Mouse (Mus musculus) ES-CJ7 (cell line): ENCODE data around the gene Hsf5.
A peak's percentile ranks its signal among the peaks of the same experiment; 100 is the strongest.

ENCODE experiments used
- DNase-seq: peaks from one replicate; pipeline ENCODE4 v3.0.0; 2011; ENCODE audit warnings: low read depth, low spot score

The Hsf5 gene

DNA sequence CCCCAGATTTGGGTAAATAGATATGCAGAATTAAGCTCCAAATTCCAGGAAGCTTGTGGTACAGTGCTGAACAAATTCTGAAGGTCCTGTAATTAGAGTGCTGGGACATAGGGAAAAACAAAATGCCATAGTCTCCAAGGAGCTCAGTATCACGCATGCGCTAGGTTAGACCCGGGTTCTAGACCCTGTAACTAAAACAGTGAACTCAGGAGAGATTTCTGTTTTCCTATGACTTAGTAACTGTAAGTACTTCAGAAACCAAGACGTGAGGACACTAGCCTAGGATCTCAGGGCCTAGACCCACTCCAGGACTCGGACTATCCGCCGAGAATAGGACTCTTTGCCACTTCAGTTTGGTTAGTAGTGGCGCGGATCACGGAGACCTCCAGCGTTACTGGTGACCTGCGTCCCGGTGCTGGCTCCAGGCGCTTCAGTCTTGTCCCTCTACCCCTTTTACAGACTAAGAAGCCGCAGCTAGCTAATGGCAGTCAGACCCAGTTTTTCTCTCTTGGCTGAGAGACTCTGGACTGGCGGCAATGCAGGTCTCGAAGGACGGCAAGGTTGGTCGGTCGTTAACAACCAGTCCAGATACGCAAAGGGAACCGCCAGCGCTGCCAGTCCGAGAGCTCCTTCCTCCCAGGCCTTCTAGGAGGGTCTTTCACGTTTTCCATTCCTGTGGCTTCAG, 26.0 kb upstream of the Hsf5 start:
- DNase-seq: peak; percentile 35

DNA sequence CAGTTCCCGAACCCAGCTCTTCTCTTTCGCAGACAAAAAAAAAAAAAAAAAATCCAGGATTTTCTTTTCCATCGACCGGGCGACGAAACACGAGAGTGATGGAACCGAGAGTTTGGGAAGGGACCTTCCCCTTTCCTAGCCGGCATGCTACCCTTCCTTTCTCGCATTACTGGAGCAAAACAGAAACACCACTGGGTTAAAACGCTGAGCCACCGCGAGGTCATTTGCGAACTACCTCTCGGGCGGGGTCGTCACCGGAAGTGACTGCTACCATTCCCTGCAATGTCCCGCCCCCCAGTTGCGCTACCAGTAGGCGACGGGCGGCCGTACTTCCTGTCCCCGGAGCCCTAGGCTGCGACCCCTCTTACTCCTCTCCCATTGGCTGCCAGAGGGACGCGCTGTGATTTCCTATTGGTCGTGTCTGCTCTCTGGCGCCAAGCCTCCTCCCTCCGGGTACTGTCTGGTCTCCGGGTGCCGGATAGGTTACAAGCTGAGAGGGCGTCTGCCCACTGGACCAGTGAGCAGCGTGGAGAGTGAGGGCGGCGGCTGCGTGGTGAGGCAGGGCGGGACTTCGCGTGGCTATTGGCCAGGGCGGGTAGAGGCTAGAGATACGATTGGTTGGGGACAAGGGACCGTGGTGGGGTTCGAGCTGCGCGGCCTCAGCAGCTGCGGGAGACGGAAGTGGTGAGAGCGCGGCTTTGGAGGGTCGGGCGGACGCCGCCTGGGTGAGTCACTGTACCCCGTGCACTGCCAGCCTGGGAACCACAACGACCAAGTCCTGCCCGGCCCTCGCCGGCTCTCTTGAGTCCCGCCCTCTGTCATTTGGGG, 25.2 kb upstream of the Hsf5 start, which contains the start of gene Mtmr4:
TSS of gene Mtmr4 (plus strand) at position 637 of the 828 bp plus-strand sequence.
- peak; percentile 100 for DNase-seq

DNA sequence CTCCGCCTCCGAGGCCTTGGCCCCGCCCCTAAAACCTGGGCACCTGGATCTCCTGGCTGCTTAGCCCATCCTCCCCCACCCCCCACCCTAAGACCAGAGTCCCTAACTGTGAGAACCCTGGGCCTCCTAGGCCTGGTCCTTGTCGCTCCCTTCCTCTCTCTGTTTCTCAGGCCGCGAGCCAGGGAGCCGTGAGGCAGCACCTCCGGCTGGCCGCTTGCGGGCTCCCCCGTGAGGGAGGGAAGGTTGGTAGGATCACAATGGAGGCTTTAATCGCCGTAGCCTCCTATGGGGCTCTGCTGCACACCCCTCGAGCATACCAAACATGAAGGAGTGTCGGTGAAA, 24.6 kb upstream of the Hsf5 start:
- DNase-seq: no peak

DNA sequence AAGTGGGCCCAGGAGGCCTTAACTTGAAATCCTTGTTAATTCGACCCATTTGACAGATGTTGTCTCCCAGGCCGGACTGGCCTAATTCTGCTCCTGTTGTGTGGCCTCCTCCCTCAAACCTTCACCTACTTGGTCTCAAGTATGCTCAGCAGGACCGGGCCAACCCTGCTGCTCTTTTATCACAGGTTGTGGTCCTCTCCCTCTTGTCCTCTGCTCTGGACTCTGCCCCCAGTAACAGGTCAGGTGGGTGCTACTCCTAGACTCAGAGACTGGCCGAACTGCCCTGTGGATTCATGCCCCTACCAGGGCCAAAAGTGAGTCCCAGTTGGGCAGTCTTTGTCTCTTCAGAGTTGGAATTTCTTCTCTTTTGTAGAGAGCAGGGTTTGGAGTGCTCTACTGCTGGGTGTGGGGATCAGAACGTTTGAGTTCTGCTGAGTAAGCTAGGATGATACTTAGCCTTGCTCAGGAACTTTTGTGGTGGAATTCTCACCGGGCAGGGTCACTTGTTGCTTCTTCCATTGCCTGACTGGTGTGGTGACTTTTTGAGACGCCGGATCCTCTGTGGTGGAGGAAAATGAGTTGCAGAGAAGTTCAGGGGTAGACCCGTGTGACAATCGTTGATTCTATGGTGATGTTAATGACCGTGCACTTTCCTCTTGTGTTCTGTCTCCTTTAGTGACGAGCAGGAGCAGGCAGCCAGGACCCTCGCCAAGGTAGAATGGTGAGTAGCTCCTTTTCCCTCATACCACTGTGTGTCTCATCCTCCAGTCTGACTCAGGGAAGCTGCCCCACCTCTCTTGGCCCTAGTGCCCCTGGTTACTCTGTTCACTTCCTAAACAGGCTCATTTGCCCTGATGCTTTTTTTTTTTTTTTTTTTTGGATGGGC, 24.0 kb upstream of the Hsf5 start:
- DNase-seq: peak; percentile 28

DNA sequence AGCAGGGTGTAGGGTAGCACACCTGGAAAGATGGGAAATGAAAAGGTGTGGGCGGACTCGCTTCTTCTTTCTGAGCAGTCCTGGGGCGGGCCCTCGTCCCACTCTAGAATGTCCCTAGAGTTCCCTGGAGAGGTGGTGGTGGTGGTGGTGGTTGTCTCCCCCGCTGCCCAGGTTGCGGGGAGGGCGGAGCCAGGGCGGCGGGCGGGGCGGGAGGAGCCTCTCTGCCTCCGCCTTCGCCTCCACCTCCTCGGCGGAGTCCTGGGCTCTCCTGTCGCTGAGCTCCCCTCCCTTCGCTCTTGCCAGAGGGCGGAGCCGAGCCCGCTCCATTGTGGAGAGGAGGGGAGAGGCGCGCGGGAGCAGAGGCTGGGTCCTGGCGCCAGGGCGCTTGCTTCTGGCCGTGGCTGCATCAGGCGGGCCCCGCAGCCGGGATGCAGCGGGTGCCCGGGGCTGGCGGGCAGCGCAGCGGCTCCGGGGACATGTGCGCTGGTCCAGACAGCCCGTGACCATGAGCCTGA, 21.6 kb upstream of the Hsf5 start:
- DNase-seq: peak; percentile 90

DNA sequence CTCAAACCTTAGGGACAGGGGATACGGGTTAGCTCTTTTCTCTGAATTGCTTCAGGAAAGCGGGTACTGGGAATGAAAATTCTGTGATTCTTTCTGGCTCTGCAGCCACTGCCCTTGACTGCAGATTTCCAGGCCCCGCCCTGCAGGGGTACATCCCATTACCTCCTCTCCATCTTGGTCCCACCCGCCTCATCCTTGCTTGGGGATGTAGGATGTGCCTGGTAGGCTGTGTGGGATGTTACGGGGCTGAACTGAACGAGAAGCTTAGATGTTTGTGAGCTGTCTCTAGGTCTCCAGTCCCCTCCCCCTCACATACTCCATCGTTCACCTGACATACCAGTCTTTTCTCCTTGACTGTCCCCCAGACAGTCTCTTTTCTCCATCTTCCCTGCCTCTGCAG, 21.0 kb upstream of the Hsf5 start:
- peak; percentile 47 for DNase-seq

DNA sequence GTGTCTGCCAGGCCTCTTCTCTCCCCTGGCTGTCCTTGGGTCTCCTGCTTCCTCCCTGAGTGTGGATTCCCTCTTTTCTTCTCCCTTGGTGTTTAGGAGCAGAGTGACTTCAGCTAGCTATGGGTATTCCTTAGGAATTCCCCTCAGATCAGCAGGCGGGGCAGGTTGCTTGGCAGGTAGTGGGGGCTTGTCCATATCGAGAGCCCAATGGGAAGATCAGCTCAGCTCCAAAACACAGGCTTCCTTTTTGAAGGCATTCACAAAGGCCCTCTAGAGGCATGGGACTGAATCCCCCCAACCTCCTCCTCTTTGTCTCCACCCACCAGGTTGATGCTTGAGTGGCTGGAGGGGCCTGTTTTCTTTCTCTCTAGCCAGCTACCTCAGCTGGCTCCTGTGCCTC, 20.5 kb upstream of the Hsf5 start:
- DNase-seq: peak; percentile 33

DNA sequence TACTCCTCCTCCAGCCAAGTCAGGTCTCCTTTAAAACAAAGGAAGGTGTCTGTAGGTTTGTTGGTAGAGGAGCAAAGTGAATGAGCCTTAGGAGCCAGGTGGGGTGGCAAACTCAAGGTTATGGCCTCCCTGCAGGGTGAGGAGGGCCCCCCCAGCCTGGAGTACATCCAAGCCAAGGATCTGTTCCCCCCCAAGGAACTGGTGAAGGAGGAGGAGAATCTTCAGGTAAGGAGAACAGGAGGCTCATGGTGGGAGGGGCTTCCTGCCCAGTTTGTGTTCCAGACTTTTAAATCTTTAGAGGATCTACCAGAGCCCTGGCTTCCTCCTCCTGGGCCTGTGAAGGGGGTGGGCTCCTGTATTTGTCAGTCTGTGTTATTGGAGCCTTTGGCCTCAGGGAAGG, 19.9 kb upstream of the Hsf5 start:
- DNase-seq: no peak

DNA sequence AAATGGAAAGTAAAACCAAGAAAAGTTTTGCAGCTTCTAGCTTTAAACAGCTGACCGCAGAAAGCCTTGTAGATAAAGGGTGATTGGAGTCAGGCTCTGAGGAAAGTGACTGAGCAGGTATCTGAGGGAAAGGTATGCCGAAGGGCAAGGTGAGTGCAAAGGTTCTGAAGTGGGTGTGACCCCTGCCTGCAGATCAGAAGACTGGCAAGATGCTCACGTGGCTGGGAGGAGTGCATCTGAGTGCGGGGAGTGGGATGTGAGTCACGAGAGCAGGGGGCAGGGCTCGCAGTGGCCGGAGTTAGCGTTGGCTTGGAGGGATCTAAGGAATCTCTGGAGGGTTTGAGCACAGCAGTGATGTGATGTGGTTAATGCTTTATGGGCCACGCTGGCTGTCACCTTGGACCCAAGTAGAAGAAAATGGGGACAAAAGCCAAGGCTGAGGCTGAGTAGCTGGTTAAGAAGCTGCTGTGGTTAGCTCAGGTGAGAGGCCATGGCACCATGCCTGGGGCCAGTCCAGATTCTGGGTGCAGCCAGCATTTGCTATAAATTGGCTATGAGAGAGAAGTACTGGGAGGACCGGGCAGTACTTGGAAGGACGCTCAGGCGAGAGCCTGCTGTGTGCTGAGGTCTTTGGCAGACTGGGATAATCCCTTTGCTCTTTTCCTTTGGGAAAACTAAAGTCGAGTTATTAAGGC, 17.4 kb upstream of the Hsf5 start:
- no peak for DNase-seq

DNA sequence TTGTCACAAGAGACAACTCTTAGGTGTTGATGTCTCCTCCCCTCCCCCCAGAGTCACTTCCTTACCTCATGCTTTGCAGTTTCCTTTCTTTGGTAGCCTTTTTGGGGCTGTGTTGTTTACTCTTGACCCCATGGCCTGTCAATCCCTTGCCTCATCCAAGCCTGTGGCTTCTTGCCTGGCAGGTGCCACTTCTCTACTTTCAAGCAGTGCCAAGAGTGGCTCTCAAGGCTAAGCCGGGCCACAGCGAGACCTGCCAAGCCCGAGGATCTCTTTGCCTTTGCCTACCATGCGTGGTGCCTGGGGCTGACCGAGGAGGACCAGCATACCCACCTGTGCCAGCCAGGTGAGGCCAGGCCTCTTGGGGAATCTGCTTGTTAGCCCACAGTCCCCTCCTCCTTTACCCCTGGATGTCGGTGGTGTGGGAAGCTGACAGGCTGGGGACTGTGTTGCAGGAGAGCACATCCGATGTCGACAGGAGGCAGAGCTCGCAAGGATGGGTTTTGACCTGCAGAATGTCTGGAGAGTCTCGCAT, 16.6 kb upstream of the Hsf5 start:
- DNase-seq: no peak

DNA sequence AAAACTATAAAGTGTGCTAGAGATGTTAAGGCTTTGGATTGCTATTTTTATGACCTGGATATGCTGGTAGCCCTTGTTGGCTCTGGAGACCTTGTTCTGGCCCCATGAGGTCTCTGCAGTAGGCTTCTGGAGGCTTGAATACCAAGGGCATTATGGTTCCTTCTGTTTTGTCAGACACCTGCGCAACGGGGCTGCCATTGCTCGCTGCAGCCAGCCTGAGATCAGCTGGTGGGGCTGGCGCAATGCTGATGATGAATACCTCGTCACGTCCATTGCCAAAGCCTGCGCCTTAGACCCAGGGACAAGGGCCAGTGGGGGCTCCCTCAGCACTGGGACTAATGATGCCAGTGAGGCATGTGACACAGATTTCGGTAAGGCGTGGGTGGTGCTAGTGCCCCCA, 14.7 kb upstream of the Hsf5 start:
- no peak for DNase-seq

DNA sequence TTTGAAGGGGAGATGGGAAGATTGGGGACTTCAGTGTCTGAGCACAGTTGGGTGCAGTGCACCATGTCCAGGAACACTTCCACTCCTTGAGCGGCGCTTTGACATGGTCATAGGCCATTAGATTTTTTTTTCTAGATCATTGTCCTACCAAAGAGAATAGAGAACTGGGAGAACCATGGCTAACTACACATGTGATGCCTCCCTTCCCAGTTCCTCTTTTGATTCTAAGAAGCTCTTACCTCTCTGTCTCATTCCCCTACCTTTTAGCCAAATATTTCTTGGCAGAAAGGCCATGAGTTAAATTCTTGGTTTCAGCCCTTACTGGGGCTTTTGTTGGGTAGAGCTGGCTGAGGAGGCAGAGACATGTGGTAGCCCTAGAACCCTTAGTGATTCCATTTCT, 13.4 kb upstream of the Hsf5 start:
- no peak for DNase-seq

DNA sequence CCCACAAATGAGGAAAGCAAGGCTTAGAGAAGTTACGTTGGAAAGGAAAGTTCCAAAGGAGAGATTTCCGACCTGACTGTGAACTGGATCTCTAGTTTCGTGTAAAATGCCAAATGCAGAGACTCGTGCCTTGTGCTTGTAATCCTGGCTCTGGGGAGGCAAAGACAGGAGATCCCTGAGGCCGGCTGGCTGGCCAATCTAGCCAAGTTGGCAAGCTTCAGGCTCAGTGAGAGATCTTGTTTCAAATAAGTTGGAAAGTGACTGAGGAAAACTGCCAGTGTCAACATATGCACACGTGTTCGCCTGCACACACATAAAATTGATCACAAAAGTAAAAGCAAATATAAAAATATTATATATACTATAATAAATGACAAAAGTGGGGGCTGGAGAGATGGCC, 7.7 kb upstream of the Hsf5 start:
- DNase-seq: no peak

DNA sequence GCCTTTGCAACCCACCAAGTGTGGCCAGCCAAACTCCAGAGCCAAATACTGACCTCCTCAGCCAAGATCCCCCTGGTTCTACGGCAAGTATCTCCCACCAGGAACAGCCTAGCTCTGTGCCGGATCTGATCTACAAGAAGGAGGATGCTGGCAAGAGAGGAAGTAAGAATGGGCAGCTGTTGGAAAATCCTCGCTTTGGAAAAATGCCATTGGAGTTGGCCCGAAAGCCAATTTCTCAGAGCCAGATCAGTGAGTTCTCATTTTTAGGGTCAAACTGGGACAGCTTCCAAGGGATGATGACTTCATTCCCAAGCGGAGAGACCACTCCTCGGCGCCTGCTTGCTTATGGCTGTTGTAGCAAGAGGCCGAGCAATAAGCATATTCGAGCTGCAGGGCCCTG, 5.4 kb upstream of the Hsf5 start:
- no peak for DNase-seq

DNA sequence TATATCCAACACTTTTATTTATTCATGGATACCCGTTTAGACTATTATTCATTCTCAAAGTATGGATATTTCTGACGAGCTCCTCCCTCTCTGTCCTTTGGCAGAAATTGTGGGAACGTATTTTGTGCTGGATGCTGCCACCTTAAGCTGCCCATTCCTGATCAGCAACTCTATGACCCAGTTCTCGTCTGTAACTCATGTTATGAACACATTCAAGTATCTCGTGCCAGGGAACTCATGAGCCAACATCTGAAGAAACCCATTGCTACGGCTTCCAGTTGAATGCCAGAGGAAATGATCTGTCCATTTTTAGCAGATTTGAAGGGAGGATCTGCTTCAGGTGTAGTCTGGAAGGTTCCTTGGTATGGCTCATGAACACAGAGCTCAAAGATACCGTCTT, 3.0 kb upstream of the Hsf5 start:
- DNase-seq: no peak

DNA sequence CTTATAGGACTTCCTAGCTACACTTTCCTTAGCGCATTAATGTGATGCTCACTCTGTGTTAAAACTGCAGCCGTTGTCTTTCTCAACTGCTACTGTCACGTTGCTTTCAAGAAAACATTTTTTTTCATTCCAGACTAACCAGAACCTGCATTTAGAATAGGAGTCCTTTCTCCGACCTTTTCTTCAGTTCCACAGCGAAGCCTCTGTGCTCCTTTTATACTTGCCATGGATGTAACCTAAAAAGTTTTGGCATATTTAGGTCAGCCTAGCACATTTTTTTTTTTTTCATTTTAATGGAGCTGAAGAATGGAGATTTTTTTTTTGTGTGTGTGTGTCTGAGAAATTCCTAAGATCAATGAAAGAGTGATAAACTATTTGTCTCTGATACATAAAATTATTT, 1.4 kb upstream of the Hsf5 start:
- no peak for DNase-seq

DNA sequence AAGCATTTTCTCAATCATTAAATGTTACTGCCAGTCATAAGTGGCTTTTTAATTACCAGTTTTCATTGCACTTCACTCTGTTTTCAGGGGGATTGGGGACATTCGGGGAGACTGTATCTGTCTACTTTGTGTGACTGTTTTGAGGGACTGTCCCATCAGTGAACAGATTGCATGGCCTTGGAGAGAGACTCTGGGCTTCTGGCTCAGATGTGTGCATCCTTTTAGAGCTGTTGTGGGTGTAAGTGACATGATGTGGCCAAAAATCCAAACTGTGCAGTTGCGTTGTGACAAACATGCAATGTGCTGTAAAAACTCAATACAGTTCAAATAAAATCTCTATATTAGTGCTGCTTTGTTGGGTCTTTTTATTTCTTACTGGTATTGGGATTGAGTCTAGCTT, 1.0 kb upstream of the Hsf5 start:
- no peak for DNase-seq

DNA sequence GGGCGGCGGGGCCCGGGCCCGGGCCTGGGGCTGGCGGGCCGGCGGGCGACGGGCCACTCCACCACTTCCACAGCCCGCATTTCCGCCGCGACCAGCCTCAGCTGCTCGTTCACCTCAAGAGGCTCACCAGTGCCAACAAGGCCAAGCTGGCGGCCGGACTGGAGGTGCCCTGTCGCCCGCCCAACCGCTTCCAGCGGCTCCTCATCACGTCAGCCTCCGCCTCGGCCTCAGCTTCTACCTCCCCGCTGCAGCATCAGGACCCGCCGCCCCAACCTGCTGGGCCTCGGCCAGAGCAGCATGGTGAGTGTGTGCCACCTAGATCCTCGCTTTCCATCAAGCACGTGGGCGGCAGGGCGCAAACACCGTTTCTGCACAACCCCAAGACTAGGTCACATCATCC, 642 bp downstream of the Hsf5 start:
- DNase-seq: peak; percentile 43

DNA sequence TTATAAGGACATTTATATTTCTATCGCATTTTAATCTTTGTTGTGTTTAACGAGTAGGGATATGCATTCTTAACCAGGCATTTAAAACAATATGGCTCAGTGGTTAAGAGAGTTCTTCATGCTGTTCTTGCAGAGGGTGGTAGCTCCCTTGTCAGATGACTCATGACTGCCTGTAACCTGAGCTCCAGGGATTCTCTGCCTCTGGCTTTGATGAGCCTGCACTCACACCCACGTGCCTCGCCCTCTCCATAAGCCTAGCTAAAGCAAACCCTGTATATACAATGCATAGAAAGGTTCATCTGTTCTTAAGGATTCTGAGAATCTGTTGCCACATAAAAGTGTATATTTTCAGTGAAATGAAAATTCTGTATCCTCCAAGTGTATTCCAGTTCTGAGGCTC, 6.2 kb downstream of the Hsf5 start:
- peak; percentile 28 for DNase-seq

DNA sequence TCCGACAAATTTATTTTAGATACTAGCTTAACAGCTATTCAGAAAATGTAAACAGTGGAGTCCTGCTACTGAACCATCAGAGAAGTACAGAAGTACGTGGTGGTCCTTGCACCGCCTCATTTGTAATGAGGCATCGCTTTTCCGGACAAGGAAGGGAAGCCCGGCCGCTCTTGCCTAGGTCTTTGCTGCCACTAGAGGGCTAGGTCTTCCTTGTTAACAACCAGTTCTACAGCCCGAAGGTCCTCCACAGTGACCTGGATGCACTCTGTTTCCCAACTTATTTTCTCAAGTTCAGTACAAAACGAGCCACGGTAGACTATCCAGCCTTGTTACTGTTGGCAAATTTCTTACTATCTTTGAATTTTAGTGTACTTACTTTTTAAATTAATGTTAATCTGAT, 12.9 kb downstream of the Hsf5 start:
- peak; percentile 75 for DNase-seq

DNA sequence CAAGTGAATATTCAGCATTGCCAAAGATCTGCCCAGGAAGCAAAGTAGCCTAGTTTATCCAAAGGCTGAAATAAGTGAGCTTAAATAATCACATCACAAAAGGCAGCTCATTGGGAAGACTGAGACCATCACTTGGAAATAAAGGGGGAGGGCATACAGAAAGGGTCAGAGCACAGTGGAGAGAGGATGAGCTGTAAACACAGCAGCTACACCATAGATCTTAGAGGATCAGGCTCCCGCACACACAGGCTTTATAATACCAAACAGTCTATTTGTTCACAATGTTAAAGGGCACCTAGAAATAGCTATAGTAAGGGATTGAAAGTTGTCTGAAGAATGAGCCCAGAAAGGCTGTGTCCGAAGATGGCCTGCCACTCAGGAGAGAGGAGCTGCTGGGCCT, 21.8 kb downstream of the Hsf5 start:
- DNase-seq: no peak
